Mouse (Mus musculus) thymus, postnatal 25 days (tissue): Measurements from ENCODE around the gene Ube3b.

Experiments used
- DNase-seq: peaks from one replicate; pipeline ENCODE4 v3.0.0; 2022

The Ube3b gene

GRCm38 (mm10) chr5:114428621-114429020 lies 48.2 kb downstream of the Ube3b start:
- no peak for DNase-seq

GRCm38 (mm10) chr5:114429781-114430180 lies 49.4 kb downstream of the Ube3b start:
- DNase-seq = no peak

- no peak for DNase-seq
These were observed 54.0 kb downstream of the Ube3b start for GRCm38 (mm10) chr5:114434359-114434758.

DNA sequence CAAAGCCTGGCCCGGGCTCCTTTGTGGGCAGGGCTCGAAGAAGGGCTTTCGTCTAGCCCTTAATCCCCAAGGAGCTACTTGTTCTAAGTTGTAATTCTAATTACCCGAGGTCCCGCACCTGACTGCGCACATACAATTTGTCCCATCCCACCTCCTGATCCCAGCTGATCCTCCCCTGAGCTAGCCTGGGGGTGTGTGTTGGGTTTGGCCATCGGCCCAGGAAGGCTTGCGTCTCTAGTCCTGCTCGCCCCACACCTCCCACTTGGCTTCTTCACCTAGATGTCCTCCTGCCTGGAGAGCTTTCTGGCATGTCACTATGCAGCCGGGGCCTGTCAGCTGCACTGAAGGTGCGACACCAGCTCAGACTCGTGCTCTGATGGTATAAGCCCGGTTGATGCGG lies 55.2 kb downstream of the Ube3b start:
- no peak for DNase-seq

GRCm38 (mm10) chr5:114443566-114444367 lies 63.4 kb downstream of the Ube3b start, which contains the start of the genes Mmab and Mvk:
Mmab (minus strand) TSS chr5:114444060.
Mvk (plus strand) TSS chr5:114444269.
- DNase-seq = peak; percentile 97

DNA sequence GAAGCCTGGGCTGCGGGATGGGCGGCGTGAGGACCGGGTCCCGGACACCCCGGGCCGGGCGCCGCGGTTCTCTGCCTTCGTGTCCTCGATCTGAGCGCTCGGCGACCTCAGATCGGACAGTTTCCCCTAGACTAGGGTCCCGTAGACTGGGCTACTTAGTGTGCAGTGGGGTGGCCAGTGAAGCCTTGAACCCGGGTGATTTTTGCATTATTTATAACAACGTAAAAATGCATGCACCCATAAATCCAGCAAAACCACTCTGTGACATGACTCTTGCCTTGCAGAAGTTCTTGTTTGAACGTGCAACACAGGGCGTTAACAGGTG lies 63.9 kb downstream of the Ube3b start:
- DNase-seq = no peak

DNA sequence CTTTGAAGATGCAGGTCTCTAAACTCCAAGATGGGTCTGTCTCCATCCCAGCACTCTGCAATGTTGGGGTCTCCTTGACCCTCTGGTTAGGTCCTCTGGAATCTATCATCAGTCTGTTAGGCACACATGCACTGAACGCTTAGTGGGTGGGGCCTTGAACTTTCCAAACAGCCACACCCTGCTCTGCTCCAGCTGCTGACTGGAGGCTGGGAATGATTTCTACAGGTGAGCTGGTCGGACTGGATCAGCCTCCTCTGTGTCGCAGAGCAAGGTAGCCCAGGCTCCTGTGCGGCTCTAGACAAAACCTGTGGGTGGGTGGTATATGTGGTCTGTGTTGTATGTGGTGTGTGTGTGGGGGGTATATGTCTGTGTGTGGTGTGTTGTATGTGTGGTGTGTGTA lies 68.6 kb downstream of the Ube3b start:
- DNase-seq = no peak

DNA sequence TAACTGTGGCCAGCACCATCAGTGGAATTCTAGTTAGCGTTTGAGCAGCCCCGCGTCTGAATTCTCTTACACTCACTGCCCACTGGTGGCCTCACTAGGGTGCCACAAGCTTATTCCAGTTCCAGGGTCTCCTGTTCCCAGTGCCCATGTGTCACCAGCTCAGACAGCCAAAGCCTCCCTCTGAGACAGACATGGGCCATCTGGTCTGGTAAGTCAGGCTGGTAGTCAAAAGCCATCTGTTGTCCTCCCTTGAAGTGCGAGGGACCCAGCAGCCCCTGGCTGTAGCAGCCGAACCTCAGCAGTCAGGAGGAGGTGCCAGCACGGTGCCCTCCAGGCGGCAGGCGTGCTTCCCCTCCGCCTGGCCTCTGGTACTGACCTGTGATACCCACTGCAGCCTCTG lies 75.9 kb downstream of the Ube3b start:
- no peak for DNase-seq

DNA sequence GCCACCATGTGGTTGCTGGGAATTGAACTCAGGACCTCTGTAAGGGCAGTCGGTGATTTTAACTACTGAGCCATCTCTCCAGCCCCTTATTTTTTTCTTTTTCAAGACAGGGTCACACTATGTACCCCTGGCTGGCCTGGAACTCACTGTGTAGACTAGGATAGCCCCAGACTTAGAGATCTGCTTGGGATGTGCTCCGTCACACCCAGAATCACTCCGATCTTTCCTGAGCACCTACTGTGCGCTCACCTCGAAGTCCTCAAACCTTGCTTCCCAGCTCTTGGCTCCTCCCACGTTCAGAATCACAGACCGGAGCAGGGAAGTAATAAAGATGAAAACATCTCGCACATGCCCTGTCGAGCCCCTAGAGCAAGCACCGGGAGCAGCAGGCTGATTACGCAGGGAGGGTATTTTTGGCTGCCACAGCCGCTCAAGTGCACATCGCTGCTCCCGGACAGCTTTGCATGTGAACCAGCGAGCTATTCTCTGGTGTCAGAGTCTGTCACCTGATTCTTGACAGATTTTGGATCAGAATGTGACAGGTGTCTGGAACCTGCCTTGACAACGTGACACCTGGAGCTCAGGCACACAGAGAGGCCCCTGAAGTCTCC lies 76.7 kb downstream of the Ube3b start:
- DNase-seq = no peak

DNA sequence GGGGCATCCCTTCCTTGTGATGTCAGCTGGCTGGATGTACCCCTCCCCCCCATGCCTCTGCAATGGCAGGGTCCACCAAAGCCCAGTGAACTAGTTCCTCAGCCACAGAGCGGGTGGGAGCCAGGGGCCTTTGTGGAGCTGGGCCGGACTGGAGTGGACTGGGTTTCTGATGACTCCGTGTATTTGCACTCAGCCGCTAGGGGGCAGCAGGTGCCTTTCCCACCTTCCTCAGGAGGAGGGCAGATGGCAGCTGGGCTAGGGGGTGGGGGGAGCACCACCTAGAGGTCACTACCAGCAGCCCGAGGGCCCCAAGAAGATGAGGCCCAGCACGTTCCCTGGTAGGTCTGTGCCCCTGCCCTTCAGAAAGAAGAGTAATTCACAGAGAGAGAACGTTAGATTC lies 80.8 kb downstream of the Ube3b start:
- peak; percentile 86 for DNase-seq

DNA sequence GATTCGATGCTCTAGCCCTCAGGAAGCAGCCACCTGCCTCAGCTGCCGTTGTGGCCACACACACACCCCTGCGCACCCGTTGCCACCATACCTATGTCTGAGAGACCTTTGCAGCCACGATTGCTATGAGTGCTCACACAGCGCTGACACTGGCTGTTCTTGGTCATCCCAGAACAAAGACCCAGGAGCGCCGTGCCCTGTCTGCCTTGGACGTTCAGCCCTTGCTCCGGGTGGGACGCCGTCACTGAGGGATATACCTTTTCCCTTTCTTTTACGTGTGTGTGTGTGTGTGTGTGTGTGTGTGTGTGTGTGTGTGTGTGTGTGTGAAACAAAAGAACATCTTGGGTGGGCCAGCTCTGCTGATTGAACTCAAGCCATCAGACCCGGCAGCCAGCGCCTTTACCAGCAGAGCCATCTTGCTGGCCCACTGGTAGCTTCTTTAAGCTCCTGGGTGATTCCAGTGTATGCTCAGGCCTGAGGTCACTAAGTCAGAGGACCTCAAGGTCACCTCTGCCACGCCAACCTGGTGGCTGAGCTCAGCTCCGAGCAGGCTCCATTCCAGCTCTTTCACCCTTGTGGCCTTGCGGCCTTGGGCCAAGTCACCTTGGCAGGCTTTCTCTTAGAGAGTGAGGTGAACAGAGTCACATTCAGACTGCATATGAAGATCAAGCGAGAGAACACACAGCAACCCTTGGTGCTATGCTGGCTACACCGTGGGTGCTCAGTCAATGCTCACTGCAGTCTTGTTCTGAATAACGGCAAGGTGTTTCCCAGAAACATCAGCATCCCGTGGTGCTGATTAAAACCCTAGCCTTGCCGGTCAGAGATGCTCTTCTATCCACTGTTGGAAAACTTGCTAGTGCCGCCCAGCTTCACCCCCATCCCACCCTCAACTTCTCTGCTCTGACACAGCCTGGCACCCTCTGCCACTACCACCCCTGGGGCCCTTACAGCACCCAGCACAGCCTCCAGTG lies 81.9 kb downstream of the Ube3b start:
- no peak for DNase-seq

- DNase-seq = no peak
These were observed 84.2 kb downstream of the Ube3b start for GRCm38 (mm10) chr5:114464561-114464960.

- DNase-seq = peak; percentile 53
These were observed 85.2 kb downstream of the Ube3b start for GRCm38 (mm10) chr5:114465641-114466040.

DNA sequence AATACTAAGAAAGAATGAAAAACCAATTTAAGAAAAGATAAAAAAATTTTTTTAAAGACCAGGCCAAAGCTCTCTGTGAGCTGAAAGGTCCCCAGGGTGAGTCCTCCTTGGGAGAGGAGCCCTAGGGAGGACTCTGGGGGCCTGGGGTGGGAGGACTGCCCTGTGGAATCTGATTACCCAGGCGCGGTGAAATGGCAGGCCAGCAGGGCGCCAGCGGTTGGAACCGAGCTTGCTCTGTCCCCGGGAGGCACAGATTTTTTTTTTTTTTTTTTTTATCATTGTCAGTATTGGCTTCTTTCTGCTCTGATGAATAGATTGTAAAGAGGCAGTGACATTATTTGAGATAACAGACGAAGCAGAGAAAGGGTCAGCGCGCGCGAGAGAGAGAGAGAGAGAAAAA lies 86.6 kb downstream of the Ube3b start:
- DNase-seq = no peak

DNA sequence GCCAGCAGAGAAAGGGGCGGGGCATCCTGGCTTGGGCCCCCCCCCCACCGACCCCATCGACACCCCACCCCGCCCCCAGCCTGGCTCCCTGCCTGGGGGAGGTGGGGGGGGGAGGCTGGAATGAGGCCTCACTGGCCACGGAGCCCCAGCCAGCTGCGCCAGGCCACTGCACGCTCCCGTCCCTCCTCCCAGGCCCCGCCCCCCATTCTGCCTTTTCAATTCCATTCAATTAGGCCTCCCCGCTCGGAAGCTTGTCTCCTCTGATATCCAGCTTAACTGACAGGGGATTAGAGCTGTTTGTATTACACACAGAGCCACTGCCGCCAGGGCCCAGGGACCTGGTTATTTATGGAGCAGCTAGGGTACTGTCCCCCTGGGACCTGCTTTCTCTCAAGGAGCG lies 87.0 kb downstream of the Ube3b start:
- no peak for DNase-seq

DNA sequence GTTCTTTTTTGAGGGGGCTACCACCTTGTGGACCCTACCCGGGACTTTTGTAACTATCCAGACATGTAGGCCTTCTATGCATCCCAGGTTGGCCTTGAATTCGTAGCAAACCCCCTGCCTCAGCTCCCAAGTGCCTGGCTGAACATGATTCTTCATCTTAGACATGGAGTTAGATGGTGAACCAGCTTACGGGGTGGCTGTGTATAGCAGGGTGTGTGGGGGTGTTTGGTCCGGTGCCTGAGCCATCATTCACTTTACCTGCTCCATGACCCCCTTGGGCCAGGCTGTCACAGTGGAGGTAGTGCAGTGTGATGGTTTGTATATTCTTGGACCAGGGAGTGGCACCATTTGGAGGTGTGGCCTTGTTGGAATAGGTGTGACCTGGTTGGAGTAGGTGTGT lies 87.6 kb downstream of the Ube3b start:
- DNase-seq = no peak

DNA sequence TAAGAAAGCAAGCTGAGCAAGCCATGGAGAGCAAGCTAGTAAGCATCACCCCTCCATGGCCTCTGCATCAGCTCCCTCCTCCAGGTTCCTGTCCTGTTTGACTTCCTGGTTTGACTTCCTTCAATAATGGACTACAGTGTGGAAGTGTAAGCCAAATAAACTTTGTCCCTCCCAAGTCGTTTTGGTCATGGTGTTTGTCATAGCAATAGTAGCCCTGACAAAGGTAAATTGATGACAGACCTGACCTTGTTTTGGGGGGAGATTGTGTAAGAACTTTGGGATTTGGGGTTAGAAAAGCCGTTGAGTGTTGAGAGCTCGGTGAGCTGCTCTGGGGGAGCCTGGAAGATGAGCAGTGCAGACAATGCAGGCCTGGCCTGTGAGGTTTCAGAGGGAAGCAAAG lies 90.0 kb downstream of the Ube3b start:
- DNase-seq = no peak
